Mouse (Mus musculus) thymus, adult 2 months (tissue): ENCODE data around the gene Gm28308. TPM values are rescaled to one million over a fixed set of nuclear protein-coding genes. Genes with fewer than 3 reads are reported as not detected.

Source experiments
- DNase-seq: peaks from one replicate; pipeline ENCODE4 v3.0.0; 2021
- H3K27ac ChIP-seq: fragments of 200-500 bp; 2 replicates; pipeline ENCODE4 v1.5.1; 2012; ENCODE audit warnings: low read length, control low read depth; ENCODE audit not compliant: control insufficient read depth, insufficient read depth
- H3K27me3 ChIP-seq: fragments of 200-500 bp; 2 replicates; pipeline ENCODE4 v1.6.1; 2012; ENCODE audit warnings: mild to moderate bottlenecking, low read length, moderate library complexity, mixed read lengths; ENCODE audit not compliant: control insufficient read depth, insufficient read depth
- H3K36me3 ChIP-seq: fragments of 200-500 bp; 2 replicates; pipeline ENCODE4 v1.6.1; 2012; ENCODE audit warnings: mild to moderate bottlenecking, low read length, moderate library complexity; ENCODE audit not compliant: control insufficient read depth, insufficient read depth
- H3K4me1 ChIP-seq: fragments of 200-500 bp; replicated peaks from 2 replicates; pipeline ENCODE4 v1.6.1; 2012; ENCODE audit warnings: low read length; ENCODE audit not compliant: control insufficient read depth, insufficient read depth
- H3K4me3 ChIP-seq: fragments of 200-500 bp; 2 replicates; pipeline ENCODE4 v1.5.1; 2012; ENCODE audit warnings: mild to moderate bottlenecking, low read length, control low read depth, moderate library complexity; ENCODE audit not compliant: control insufficient read depth, insufficient read depth
- CTCF ChIP-seq: fragments of 200-500 bp; IDR thresholded peaks from 2 replicates; pipeline ENCODE4 v1.5.1; 2012; ENCODE audit warnings: mild to moderate bottlenecking, control low read depth, low read length, moderate library complexity, borderline replicate concordance; ENCODE audit not compliant: control insufficient read depth, poor library complexity, insufficient read depth; ENCODE audit errors: extremely low read depth
- POLR2A ChIP-seq: fragments of 200-500 bp; IDR thresholded peaks from 2 replicates; pipeline ENCODE4 v1.6.1; 2012; ENCODE audit warnings: mild to moderate bottlenecking, low read length, control low read depth, moderate library complexity; ENCODE audit not compliant: control insufficient read depth, poor library complexity, insufficient read depth; ENCODE audit errors: extremely low read depth
- WGBS: fragments of 180-500 bp; shearing (Covaris S2); methylation state at CpG from one replicate; pipeline ENCODE4 v1.1.7; 2018; 5-methylcytosine and 5-hydroxymethylcytosine counted together
- polyA plus RNA-seq: library from polyadenylated mRNA; depleted of rRNA; stranded (reverse); fragments of >200 nt; gene quantifications from 2 replicates; pipeline ENCODE4 v1.2.3, GENCODE M21; 2012

Gene Gm28308
- polyA plus RNA-seq, 1 experiment: 0.24 TPM

- H3K27me3 ChIP-seq: peaks cover 5% of the 10 kb centered on the region
- TF ChIP-seq POLR2A (no peak), CTCF (no peak)
- no peaks in the 10 kb centered on the region for H3K4me1 ChIP-seq
- WGBS: 87% methylated on average over 4 of the region's 4 CpGs
- H3K4me3 ChIP-seq: no peak overlapping the region
- DNase-seq: no peak
- H3K27ac ChIP-seq: no peak overlapping the region
- H3K36me3 ChIP-seq: no peaks in the 10 kb centered on the region
Observed at GRCm38 (mm10) chr6:52166431-52167077, 46.6 kb downstream of the Gm28308 start.

GRCm38 (mm10) chr6:52165441-52166370 lies 47.4 kb downstream of the Gm28308 start:
- no peaks in the 10 kb centered on the region for H3K36me3 ChIP-seq
- TF ChIP-seq POLR2A: no peak
- TF ChIP-seq CTCF: no peak
- no peak overlapping the region for H3K4me3 ChIP-seq
- peaks cover 5% of the 10 kb centered on the region for H3K27me3 ChIP-seq
- WGBS: 86% methylated on average over 28 of the region's 28 CpGs
- H3K27ac ChIP-seq: no peak overlapping the region; the same call in 1 of the 2 replicates
- DNase-seq: no peak
- H3K4me1 ChIP-seq: no peaks in the 10 kb centered on the region

DNA sequence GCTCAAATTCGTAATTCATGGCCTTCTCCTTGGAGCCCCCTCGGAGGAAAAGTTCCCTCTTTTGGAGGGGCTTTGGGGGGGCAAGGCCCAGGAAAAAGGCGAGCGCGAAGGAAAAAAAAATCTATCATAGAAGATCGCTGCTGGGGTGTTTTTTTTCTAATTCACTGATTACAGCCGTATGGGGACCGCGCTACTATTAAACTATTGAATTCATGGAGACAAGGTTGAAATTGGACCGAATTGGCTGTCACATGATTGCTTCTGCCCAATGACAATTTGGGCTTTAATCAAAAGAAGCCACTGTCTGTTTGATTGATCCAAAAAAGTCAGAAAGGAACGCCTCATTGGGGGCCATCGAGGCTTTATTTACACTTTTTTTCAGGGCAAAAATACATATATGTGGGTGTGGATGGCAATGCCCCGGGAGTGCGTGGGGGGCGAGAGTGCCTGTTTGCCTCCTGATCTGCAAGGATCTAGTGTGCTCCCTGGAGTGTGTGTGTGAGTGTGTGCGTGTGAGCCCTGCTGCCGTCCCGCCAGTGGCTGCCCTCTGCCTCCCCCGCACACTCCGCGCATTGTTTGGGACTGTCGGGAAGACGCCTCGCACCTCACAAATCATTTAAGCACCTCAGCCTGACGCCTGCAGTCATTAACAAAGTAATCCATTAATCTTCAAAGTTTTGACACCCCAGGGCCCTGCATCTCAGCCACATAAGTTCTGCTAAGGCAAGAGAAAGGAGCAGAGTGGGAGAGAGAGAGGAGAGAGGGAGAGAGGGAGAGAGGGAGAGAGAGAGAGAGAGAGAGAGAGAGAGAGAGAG lies 48.3 kb downstream of the Gm28308 start, which contains the start of gene Hoxa2:
Gene Hoxa2 (minus strand): TSS at position 206 of the 815 bp plus-strand sequence.
- H3K4me3 ChIP-seq: peak within 1 kb of the TSS; percentile 19; the same call in 1 of the 2 replicates
- H3K27ac ChIP-seq: no peak within 1 kb of the TSS; the same call in 1 of the 2 replicates
- WGBS: 39% methylated on average over 25 of the region's 25 CpGs
- no peak for DNase-seq
- peaks cover 2% of the 10 kb centered on the region; the same call in 1 of the 2 replicates for H3K4me1 ChIP-seq
- peaks cover 5% of the 10 kb centered on the region for H3K27me3 ChIP-seq
- no peaks in the 10 kb centered on the region for H3K36me3 ChIP-seq
- TF ChIP-seq CTCF (no peak), POLR2A (no peak)

- Histone ChIP-seq H3K4me3 (peak overlapping the region; percentile 19; the same call in 1 of the 2 replicates), H3K4me1 (peaks cover 2% of the 10 kb centered on the region; the same call in 1 of the 2 replicates), H3K36me3 (no peaks in the 10 kb centered on the region), H3K27ac (no peak overlapping the region), H3K27me3 (peaks cover 5% of the 10 kb centered on the region)
- 19% methylated on average over 39 of the region's 39 CpGs for WGBS
- TF ChIP-seq POLR2A (no peak), CTCF (no peak)
- no peak for DNase-seq
Observed at GRCm38 (mm10) chr6:52164051-52164625, 49.0 kb downstream of the Gm28308 start.

- DNase-seq: no peak
- no peaks in the 10 kb centered on the region for H3K36me3 ChIP-seq
- H3K27me3 ChIP-seq: peaks cover 5% of the 10 kb centered on the region
- WGBS: 86% methylated on average over 17 of the region's 17 CpGs
- peaks cover 2% of the 10 kb centered on the region; the same call in 1 of the 2 replicates for H3K4me1 ChIP-seq
- no peak for TF ChIP-seq CTCF
- TF ChIP-seq POLR2A: no peak
- no peak overlapping the region for H3K27ac ChIP-seq
- H3K4me3 ChIP-seq: no peak overlapping the region
Observed at GRCm38 (mm10) chr6:52163366-52164031, 49.6 kb downstream of the Gm28308 start.
